Mouse (Mus musculus): Measurements from ENCODE around the gene Ikzf4.
"Not testable (repeated sequence)": the region's sequence is repeated elsewhere in the genome, so short reads cannot be mapped to it uniquely, and the experiment has no call there.

Ikzf4 gene

DNA sequence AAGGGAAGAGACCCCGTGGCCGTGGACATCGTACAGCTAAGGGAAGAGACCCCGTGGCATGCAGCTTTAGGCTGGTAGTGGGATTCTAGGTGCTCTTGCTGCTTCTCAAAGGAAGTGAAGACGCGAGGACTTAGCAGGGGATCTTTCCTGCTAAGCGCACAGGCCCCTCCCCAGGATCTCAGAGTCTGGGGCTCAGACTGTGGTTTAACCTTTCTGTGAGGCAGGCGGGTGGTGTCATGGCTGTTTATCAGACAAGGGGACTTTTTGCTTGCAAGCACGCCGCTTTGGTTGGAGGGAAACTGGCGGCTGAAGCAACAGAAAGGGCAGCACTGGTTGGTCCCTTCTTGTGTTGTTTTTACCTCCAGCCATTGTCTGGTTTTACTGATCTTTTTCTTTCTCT, 8.8 kb downstream of the Ikzf4 start:
- DNase-seq, result no peak

DNA sequence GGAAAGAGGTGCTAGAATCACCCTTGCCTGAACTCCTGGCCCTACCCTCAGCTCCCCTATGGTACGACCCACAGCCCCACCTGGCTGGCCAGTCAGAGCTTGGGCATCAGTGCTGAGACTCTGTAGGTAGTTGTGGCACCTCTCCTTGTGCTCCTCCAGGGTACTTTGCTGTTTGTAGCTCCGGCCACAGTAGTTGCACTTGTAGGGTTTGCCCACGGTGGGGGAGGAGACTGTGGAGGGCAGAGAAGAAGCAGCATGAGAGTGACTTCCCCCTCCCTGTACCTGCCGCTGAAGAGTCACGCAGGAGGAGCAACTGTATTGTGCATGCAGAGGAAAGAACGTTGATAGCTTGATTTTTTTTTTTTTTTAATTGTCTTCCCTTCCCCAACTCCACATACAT, 9.2 kb downstream of the Ikzf4 start:
- DNase-seq, result no peak

- DNase-seq, result no peak
Measured at GRCm38 (mm10) chr10:128635697-128636096, 10.1 kb downstream of the Ikzf4 start.

- DNase-seq, result no peak
Measured at GRCm38 (mm10) chr10:128631571-128631970, 14.2 kb downstream of the Ikzf4 start.

GRCm38 (mm10) chr10:128630306-128630705, 15.5 kb downstream of the Ikzf4 start:
- DNase-seq, result not testable (repeated sequence)

GRCm38 (mm10) chr10:128629746-128630145, 16.0 kb downstream of the Ikzf4 start:
- DNase-seq, result no peak

GRCm38 (mm10) chr10:128627398-128628317, 18.1 kb downstream of the Ikzf4 start:
- peak; percentile 51 for DNase-seq

- DNase-seq, result peak; percentile 96
Measured at GRCm38 (mm10) chr10:128626311-128627310, 19.2 kb downstream of the Ikzf4 start, which contains the start of gene Rps26. Gene Rps26, minus strand, starts transcription at chr10:128626747.

DNA sequence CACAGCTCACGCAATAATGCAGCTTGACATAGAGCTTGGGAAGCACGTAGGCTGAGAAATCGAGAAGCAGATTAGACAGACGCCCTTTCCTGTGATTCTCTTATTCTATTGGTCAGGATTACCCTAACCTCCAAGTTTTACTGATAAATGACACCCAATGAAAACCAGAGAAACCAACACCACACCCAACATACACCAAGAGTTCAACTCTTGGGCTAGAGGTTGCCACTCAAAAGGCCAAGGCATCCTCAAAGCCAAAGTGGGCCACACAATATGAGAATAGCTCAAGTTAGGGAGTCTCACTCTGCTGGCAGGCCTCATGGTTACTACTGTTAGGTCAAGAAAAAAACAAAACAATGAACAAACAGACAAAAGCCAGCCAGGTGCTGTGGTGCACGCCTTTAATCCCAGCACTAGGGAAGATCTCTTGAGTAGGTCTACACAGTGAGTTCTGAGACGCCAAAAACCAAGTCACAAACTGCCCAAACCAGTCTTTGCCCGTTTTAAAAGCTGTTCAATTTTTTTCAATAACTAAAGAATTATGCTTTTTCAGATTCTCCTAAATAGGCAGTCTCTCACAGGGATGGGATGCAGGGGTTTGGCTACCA, 20.4 kb downstream of the Ikzf4 start:
- DNase-seq, result no peak

- DNase-seq, result not testable (repeated sequence)
Measured at GRCm38 (mm10) chr10:128623106-128623613, 22.6 kb downstream of the Ikzf4 start.

DNA sequence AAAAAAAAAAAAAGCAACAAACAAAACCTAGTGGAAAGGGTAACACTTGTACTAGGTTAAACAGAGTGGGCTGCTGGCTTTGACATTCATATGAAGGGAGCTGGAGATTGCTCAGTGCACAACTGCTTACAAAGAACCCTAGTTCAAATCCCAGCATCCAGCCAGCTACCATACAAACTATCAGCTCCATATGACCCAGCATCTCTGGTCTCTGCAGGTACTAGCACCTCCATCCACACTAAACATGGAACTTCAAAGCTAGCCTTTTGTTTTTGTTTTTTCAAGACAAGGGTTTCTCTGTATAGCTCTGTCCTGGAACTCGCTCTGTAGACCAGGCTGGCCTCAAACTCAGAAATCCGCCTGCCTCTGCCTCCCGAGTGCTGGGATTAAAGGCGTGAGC, 23.1 kb downstream of the Ikzf4 start:
- DNase-seq, result no peak

- no peak for DNase-seq
Measured at GRCm38 (mm10) chr10:128621986-128622520, 23.7 kb downstream of the Ikzf4 start.

GRCm38 (mm10) chr10:128620241-128620640, 25.6 kb downstream of the Ikzf4 start:
- no peak for DNase-seq

- DNase-seq, result not testable (repeated sequence)
Measured at GRCm38 (mm10) chr10:128619148-128619547, 26.6 kb downstream of the Ikzf4 start.

DNA sequence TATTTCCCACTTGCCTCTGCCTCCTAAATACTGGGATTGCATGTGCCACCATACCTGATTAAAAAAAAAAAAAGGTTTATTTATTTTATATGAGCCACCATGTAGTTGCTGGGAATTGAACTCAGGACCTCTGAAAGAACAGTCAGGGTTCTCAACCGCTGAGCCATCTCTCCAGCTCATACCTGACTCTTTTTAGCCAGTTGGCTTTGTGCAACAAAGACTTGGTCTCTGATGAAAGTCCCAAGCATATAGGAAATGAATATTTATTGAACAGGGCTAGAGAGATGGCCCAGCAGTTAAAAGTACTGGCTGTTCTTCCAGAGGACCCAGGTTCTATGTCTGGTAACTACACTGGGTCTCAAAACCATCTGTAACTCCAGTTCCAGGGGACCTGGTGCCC, 27.2 kb downstream of the Ikzf4 start:
- DNase-seq, result no peak

- not testable (repeated sequence) for DNase-seq
Measured at GRCm38 (mm10) chr10:128615798-128616448, 29.9 kb downstream of the Ikzf4 start.

DNA sequence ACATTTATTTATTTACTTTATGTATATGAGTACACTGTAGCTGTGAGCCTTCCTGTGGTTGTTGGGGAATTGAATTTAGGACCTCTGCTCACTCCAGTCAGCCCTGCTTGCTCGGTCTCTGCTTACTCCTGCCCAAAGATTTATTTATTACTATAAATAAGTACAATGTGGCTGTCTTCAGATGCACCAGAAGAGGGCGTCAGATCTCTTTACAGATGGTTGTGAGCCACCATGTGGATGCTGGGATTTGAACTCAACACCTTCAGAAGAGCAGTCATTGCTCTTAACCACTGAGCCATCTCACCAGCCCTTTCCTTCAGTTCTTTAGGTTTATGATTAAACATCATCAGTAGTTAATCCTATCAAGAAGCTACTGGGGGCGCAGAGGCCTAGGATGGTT, 30.9 kb downstream of the Ikzf4 start:
- DNase-seq, result no peak

DNA sequence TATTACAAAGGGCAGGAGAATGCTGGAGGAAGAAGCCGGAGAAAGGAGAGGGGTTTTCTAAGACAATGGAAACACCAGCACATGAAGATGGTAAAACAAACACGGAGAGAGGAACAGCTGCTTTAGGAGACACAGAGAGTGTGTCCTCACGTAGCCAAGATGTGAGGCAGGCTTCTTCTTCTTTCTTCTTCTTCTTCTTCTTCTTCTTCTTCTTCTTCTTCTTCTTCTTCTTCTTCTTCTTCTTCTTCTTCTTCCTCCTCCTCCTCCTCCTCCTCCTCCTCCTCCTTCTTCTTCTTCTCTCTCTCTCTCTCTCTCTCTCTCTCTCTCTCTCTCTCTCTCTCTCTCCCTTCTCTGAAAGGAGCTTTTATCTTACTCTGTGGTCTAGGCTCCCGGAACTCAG, 32.0 kb downstream of the Ikzf4 start:
- DNase-seq, result not testable (repeated sequence)

- no peak for DNase-seq
Measured at GRCm38 (mm10) chr10:128613154-128613440, 32.7 kb downstream of the Ikzf4 start.

DNA sequence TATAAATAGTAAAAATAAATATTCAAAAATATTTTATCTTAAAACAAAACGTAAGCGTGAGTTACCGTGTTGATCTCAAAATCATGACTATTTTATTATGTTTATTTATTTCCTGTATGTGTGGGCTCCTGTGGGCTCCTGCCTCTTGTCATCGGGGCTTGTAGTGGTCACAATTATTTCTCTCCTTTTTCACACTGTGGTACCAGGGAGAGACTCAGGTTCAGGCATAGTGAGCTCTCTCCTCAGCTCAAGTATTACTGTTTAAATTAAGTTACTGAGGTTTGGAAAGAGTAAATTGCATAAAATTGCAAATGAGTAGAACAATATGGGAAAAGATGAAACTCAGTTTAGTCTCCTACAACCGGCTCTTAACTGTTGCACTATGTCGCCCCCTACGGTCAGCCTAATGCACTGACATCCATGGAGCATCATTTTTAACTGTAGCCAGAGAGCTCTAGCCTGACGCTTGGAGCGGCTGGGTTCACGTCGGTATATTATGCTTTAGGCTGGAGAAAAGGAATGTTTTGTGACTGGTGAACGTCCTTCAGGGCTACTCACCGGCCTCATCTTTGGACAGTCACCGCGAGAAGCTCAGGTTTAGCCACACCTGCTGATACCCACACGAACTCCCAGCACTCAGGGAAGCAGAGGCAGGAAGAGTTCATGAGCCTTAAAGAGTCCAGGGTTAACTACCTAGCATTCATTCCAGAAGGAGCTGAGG, 33.2 kb downstream of the Ikzf4 start:
- peak; percentile 67 for DNase-seq

- no peak for DNase-seq
Measured at GRCm38 (mm10) chr10:128606483-128606882, 39.3 kb downstream of the Ikzf4 start.
